Mouse (Mus musculus) forebrain, embryonic 14.5 days (tissue): ENCODE measurements around the gene Il1r2. TPM values are rescaled to one million over a fixed set of nuclear protein-coding genes. Genes with fewer than 3 reads are reported as not detected.

Experiments
- ATAC-seq: fragments of 200-750 bp; cut with Nextera tagmentation; 2 replicates; pipeline ENCODE4 v1.8.0; 2017; ENCODE audit warnings: mild to moderate bottlenecking, moderate library complexity
- DNase-seq: peaks from one replicate; pipeline ENCODE4 v3.0.0-alpha.2; 2015; ENCODE audit warnings: low spot score
- H3K27ac ChIP-seq: fragments of 300-500 bp; sonication (generic); 2 replicates; pipeline ENCODE4 v1.5.1; 2014; ENCODE audit warnings: low read depth, mild to moderate bottlenecking, control low read depth, low read length, moderate library complexity
- H3K27me3 ChIP-seq: fragments of 300-500 bp; sonication (generic); replicated peaks from 2 replicates; pipeline ENCODE4 v1.6.1; 2014; ENCODE audit warnings: low read length, control low read depth, mixed read lengths; ENCODE audit not compliant: control insufficient read depth, insufficient read depth
- H3K36me3 ChIP-seq: fragments of 300-500 bp; sonication (generic); 2 replicates; pipeline ENCODE4 v1.6.1; 2014; ENCODE audit warnings: low read length, control low read depth; ENCODE audit not compliant: control insufficient read depth, insufficient read depth
- H3K4me1 ChIP-seq: fragments of 300-500 bp; sonication (generic); 2 replicates; pipeline ENCODE4 v1.6.1; 2014; ENCODE audit warnings: antibody characterized with exemption, low read length, control low read depth; ENCODE audit not compliant: control insufficient read depth, insufficient read depth
- H3K4me2 ChIP-seq: fragments of 300-500 bp; sonication (generic); 2 replicates; pipeline ENCODE4 v1.6.1; 2014; ENCODE audit warnings: mild to moderate bottlenecking, control low read depth, low read length
- H3K4me3 ChIP-seq: fragments of 300-500 bp; sonication (generic); 2 replicates; pipeline ENCODE4 v1.5.1; 2014; ENCODE audit warnings: low read depth, low read length, control low read depth
- H3K9ac ChIP-seq: fragments of 300-500 bp; sonication (generic); 2 replicates; pipeline ENCODE4 v1.6.1; 2014; ENCODE audit warnings: mild to moderate bottlenecking, low read length, control low read depth, moderate library complexity
- H3K9me3 ChIP-seq: fragments of 300-500 bp; sonication (generic); replicated peaks from 2 replicates; pipeline ENCODE4 v1.6.1; 2016; ENCODE audit warnings: low read length, control low read depth, mixed read lengths; ENCODE audit not compliant: control insufficient read depth
- WGBS: fragments of 180-500 bp; shearing (Covaris S2); extraction: QIAGEN DNeasy Blood & Tissue Kit; methylation state at CpG from one replicate; pipeline ENCODE4 v1.1.7; 2014; 5-methylcytosine and 5-hydroxymethylcytosine counted together
- polyA plus RNA-seq: library from polyadenylated mRNA; unstranded; fragments of >200 nt; fragmentation: Nextera tagmentation; extraction: Ambion mirVana; gene quantifications from 2 replicates; pipeline ENCODE4 v1.2.1, GENCODE M21; 2014

The Il1r2 gene
- polyA plus RNA-seq, 1 experiment from 2014 or later: 0.38 TPM

DNA sequence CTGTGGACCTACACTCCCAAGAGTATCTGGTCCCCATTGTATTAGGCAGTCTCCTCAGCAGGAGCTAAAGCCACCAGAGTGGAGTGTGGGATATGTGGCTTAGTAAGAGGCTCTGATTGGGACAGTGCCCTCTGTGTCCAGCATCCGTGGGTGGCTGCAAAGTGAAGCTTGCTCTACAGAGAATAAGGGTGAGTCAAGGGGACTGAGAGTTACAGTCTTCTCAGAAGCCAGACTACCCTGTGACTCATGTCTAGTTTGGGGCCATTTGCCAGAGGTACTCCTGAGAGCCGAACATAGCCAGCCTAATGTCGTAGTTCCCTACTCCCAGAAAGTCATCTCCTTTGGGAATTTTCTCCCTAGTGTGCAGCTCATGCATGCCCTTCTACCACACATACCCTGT is 100.3 kb downstream of the Il1r2 start:
- no peak overlapping the region for H3K4me2 ChIP-seq
- H3K9ac ChIP-seq: no peak overlapping the region
- ATAC-seq (no peak), DNase-seq (no peak)
- H3K27ac ChIP-seq: no peak overlapping the region
- no peak overlapping the region for H3K4me3 ChIP-seq
- H3K4me1 ChIP-seq: no peaks in the 10 kb centered on the region
- H3K36me3 ChIP-seq: no peaks in the 10 kb centered on the region
- WGBS: 89% methylated on average over 3 of the region's 3 CpGs
- H3K27me3 ChIP-seq: no peaks in the 10 kb centered on the region
- H3K9me3 ChIP-seq: no peaks in the 10 kb centered on the region

Other genes with a start within 250 kb of the Il1r2 start
- gene Map4k4, start 173.2 kb upstream of the Il1r2 start, polyA plus RNA-seq: 29.2 and 36.2 TPM in 2 replicates
- 0.64 and 0.70 TPM in 2 replicates for gene Il1r1, start 151.0 kb downstream of the Il1r2 start, polyA plus RNA-seq